Mouse (Mus musculus): Measurements from ENCODE around the gene Gm3646.

Gm3646 gene

GRCm38 (mm10) chr1:39805243-39805979 is at the start of gene Gm3646:
Gene Gm3646, minus strand, starts transcription at chr1:39805332.
- DNase-seq, result no peak

- DNase-seq, result peak; percentile 28
Measured at GRCm38 (mm10) chr1:39847066-39847465, 41.9 kb upstream of the Gm3646 start.

- no peak for DNase-seq
Measured at GRCm38 (mm10) chr1:39846031-39846550, 41.0 kb upstream of the Gm3646 start.

- no peak for DNase-seq
Measured at GRCm38 (mm10) chr1:39843328-39843727, 38.2 kb upstream of the Gm3646 start.

GRCm38 (mm10) chr1:39842218-39843007 is 37.3 kb upstream of the Gm3646 start:
- no peak for DNase-seq

GRCm38 (mm10) chr1:39840856-39841255 is 35.7 kb upstream of the Gm3646 start:
- DNase-seq, result no peak

GRCm38 (mm10) chr1:39839838-39840237 is 34.7 kb upstream of the Gm3646 start:
- DNase-seq, result no peak

- no peak for DNase-seq
Measured at GRCm38 (mm10) chr1:39839217-39839616, 34.1 kb upstream of the Gm3646 start.

GRCm38 (mm10) chr1:39838487-39839169 is 33.5 kb upstream of the Gm3646 start:
- DNase-seq, result no peak

GRCm38 (mm10) chr1:39831594-39832039 is 26.5 kb upstream of the Gm3646 start:
- DNase-seq, result no peak

- DNase-seq, result no peak
Measured at GRCm38 (mm10) chr1:39830786-39831593, 25.9 kb upstream of the Gm3646 start.

- no peak for DNase-seq
Measured at GRCm38 (mm10) chr1:39824902-39825301, 19.8 kb upstream of the Gm3646 start.

- DNase-seq, result no peak
Measured at GRCm38 (mm10) chr1:39824240-39824639, 19.1 kb upstream of the Gm3646 start.

GRCm38 (mm10) chr1:39819596-39819995 is 14.5 kb upstream of the Gm3646 start:
- DNase-seq, result no peak

- no peak for DNase-seq
Measured at GRCm38 (mm10) chr1:39815766-39816165, 10.6 kb upstream of the Gm3646 start.

- DNase-seq, result no peak
Measured at GRCm38 (mm10) chr1:39813067-39813466, 7.9 kb upstream of the Gm3646 start.

GRCm38 (mm10) chr1:39804789-39805188 is 343 bp downstream of the Gm3646 start:
- DNase-seq, result no peak

- no peak for DNase-seq
Measured at GRCm38 (mm10) chr1:39802946-39803345, 2.2 kb downstream of the Gm3646 start.

- DNase-seq, result no peak
Measured at GRCm38 (mm10) chr1:39797496-39797895, 7.6 kb downstream of the Gm3646 start.

- no peak for DNase-seq
Measured at GRCm38 (mm10) chr1:39796765-39797164, 8.4 kb downstream of the Gm3646 start.

GRCm38 (mm10) chr1:39784632-39785031 is 20.5 kb downstream of the Gm3646 start:
- DNase-seq, result no peak

GRCm38 (mm10) chr1:39781835-39782234 is 23.3 kb downstream of the Gm3646 start:
- DNase-seq, result no peak

Data from kidney, postnatal 10 days (tissue).